Mouse (Mus musculus): ENCODE measurements around the gene Fam171a2. TPM values are rescaled to one million over a fixed set of nuclear protein-coding genes. Genes with fewer than 3 reads are reported as not detected.
"Not testable (repeated sequence)": the region's sequence is repeated elsewhere in the genome, so short reads cannot be mapped to it uniquely, and the experiment has no call there.

Fam171a2 gene
- polyA plus RNA-seq, 1 experiment from 2014 or later: 11.6 TPM

- Histone ChIP-seq H3K4me3 (ENCODE audit: low read depth, low read length) (peak overlapping the region; percentile 65), H3K27ac (ENCODE audit: low read depth, low read length) (peak overlapping the region; percentile 78), H3K36me3 (ENCODE audit: control insufficient read depth, insufficient read depth, low read length) (no peaks in the 10 kb centered on the region), H3K9me3 (ENCODE audit: control insufficient read depth, low read length) (no peaks in the 10 kb centered on the region), H3K9ac (ENCODE audit: low read length) (peak overlapping the region; percentile 35), H3K4me1 (ENCODE audit: control insufficient read depth, insufficient read depth, low read length) (peaks cover 19% of the 10 kb centered on the region), H3K27me3 (ENCODE audit: control insufficient read depth, insufficient read depth, low read length) (0 out of 2 replicates have a peak, but pooled peaks cover under 1% of the 10 kb centered on the region), H3K4me2 (ENCODE audit: low read depth) (peak overlapping the region; percentile 85)
- WGBS: 22% methylated on average over 15 of the region's 15 CpGs
- DNase-seq (ENCODE audit: low spot score) (no peak), ATAC-seq (ENCODE audit: insufficient read depth, low FRiP score, low TSS enrichment) (peak; percentile 53)
Measured at GRCm38 (mm10) chr11:102392441-102393237, 54.8 kb downstream of the Fam171a2 start.

- not testable (repeated sequence) for ATAC-seq (ENCODE audit: insufficient read depth, low FRiP score, low TSS enrichment); H3K27ac ChIP-seq (ENCODE audit: low read depth, low read length); H3K4me3 ChIP-seq (ENCODE audit: low read depth, low read length); H3K4me2 ChIP-seq (ENCODE audit: low read depth); H3K27me3 ChIP-seq (ENCODE audit: control insufficient read depth, insufficient read depth, low read length); H3K4me1 ChIP-seq (ENCODE audit: control insufficient read depth, insufficient read depth, low read length); H3K36me3 ChIP-seq (ENCODE audit: control insufficient read depth, insufficient read depth, low read length); H3K9ac ChIP-seq (ENCODE audit: low read length); DNase-seq (ENCODE audit: low spot score); H3K9me3 ChIP-seq (ENCODE audit: control insufficient read depth, low read length)
- WGBS: 94% methylated on average over 4 of the region's 5 CpGs
Measured at GRCm38 (mm10) chr11:102389436-102389835, 58.0 kb downstream of the Fam171a2 start.

Small RNAs within 50 kb of the gene (microRNA-seq; reads per million reads assigned to microRNA genes)
- gene Mir6930: not detected

Other genes starting within 250 kb of the Fam171a2 start
- 41.1 and 42.7 TPM in 2 replicates for gene Hdac5, start 217.5 kb downstream of the Fam171a2 start, polyA plus RNA-seq (2014; fragmentation: Nextera tagmentation; extraction: Ambion mirVana)
- 17.9 and 18.6 TPM in 2 replicates for gene BC030867, start 198.8 kb downstream of the Fam171a2 start, polyA plus RNA-seq (2014; fragmentation: Nextera tagmentation; extraction: Ambion mirVana)
- not detected in 2 replicates for gene Asb16, start 178.9 kb downstream of the Fam171a2 start, polyA plus RNA-seq (2014; fragmentation: Nextera tagmentation; extraction: Ambion mirVana)
- gene Tmub2, start 162.8 kb downstream of the Fam171a2 start, polyA plus RNA-seq (2014; fragmentation: Nextera tagmentation; extraction: Ambion mirVana): 61.7 and 64.5 TPM in 2 replicates
- gene Atxn7l3, start 151.1 kb downstream of the Fam171a2 start, polyA plus RNA-seq (2014; fragmentation: Nextera tagmentation; extraction: Ambion mirVana): 18.8 and 20.0 TPM in 2 replicates
- 86.0 and 93.2 TPM in 2 replicates for gene Ubtf, start 127.9 kb downstream of the Fam171a2 start, polyA plus RNA-seq (2014; fragmentation: Nextera tagmentation; extraction: Ambion mirVana)
- 26.6 and 28.4 TPM in 2 replicates for gene Slc4a1, start 81.5 kb downstream of the Fam171a2 start, polyA plus RNA-seq (2014; fragmentation: Nextera tagmentation; extraction: Ambion mirVana)
- gene Rundc3a, start 54.3 kb downstream of the Fam171a2 start, polyA plus RNA-seq (2014; fragmentation: Nextera tagmentation; extraction: Ambion mirVana): 46.7 and 51.5 TPM in 2 replicates
- 174 and 184 TPM in 2 replicates for gene Slc25a39, start 39.7 kb downstream of the Fam171a2 start, polyA plus RNA-seq (2014; fragmentation: Nextera tagmentation; extraction: Ambion mirVana)
- 54.2 and 54.8 TPM in 2 replicates for gene Grn, start 17.4 kb downstream of the Fam171a2 start, polyA plus RNA-seq (2014; fragmentation: Nextera tagmentation; extraction: Ambion mirVana)
- 5.3 and 6.1 TPM in 2 replicates for gene Itga2b, start 22.4 kb upstream of the Fam171a2 start, polyA plus RNA-seq (2014; fragmentation: Nextera tagmentation; extraction: Ambion mirVana)
- 45.4 and 46.1 TPM in 2 replicates for gene Gpatch8, start 108.7 kb upstream of the Fam171a2 start, polyA plus RNA-seq (2014; fragmentation: Nextera tagmentation; extraction: Ambion mirVana)
- gene Gm11627, start 131.8 kb upstream of the Fam171a2 start, polyA plus RNA-seq (2014; fragmentation: Nextera tagmentation; extraction: Ambion mirVana): 7.1 and 9.9 TPM in 2 replicates
- gene Fzd2, start 156.7 kb upstream of the Fam171a2 start, polyA plus RNA-seq (2014; fragmentation: Nextera tagmentation; extraction: Ambion mirVana): 37.3 and 40.4 TPM in 2 replicates
- 0.84 and 0.89 TPM in 2 replicates for gene Meioc, start 216.0 kb upstream of the Fam171a2 start, polyA plus RNA-seq (2014; fragmentation: Nextera tagmentation; extraction: Ambion mirVana)